Mouse (Mus musculus): ENCODE measurements at regions not wholly inside any gene's neighbourhood (a gene's known extent, or its start where the extent isn't known, plus 50 kb on each side); places are given as distances from the start of the nearest gene placed in this dataset.

DNA sequence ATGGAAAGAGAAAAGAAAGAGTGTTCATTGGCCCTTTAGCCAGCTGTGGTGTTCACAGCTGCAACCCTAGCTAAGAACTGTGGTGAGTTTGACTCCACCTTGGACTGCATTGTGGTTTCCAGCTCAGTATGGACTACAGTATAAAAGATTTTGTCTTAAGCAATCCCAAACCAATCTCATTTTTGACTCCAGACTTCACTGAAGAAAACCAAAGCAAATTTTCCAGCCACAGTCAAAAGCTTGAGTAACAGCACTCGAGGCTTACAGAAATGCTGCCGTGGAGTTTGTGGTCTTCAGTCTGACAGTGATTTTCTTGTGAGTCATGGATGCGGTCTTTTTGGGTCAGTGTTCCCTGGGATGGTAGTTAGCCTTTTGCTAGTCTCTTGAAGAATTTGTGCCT, 249.4 kb upstream of the Ppp2r3a start:
- no peaks in the 10 kb centered on the region for H3K4me1 ChIP-seq (ENCODE audit: control insufficient read depth, insufficient read depth, low read length)
- no peaks in the 10 kb centered on the region for H3K36me3 ChIP-seq (ENCODE audit: control insufficient read depth, insufficient read depth, low read length, poor library complexity, severe bottlenecking)

GRCm38 (mm10) chr9:101498721-101499120, 247.1 kb upstream of the Ppp2r3a start:
- no peak overlapping the region for H3K27ac ChIP-seq (ENCODE audit: insufficient read depth, low read length)
- H3K36me3 ChIP-seq (ENCODE audit: control insufficient read depth, insufficient read depth, low read length, poor library complexity, severe bottlenecking) = no peaks in the 10 kb centered on the region
- TF ChIP-seq POLR2A (IDR thresholded peaks at IDR 0.05; ENCODE audit: insufficient read depth, low read length) (no peak), EP300 (IDR thresholded peaks at IDR 0.05; ENCODE audit: insufficient read depth, low read depth, low read length) (no peak), CTCF (IDR thresholded peaks at IDR 0.05; ENCODE audit: low read depth, low read length) (no peak)
- H3K27me3 ChIP-seq (ENCODE audit: control insufficient read depth, insufficient read depth, low read length, poor library complexity, severe bottlenecking) = no peaks in the 10 kb centered on the region; the same call in 1 of the 2 replicates
- H3K4me1 ChIP-seq (ENCODE audit: control insufficient read depth, insufficient read depth, low read length) = no peaks in the 10 kb centered on the region
- no peak overlapping the region for H3K9ac ChIP-seq (ENCODE audit: low read depth, poor library complexity, severe bottlenecking)
- no peak overlapping the region for H3K4me3 ChIP-seq (ENCODE audit: low read depth, low read length)
- no peaks in the 10 kb centered on the region for H3K9me3 ChIP-seq (replicated peaks; ENCODE audit: control insufficient read depth, insufficient read depth, low read length, poor library complexity, severe bottlenecking)

More for the DNA sequence above, 249.4 kb upstream of the Ppp2r3a start:
- no peaks in the 10 kb centered on the region; the same call in 1 of the 2 replicates for H3K27me3 ChIP-seq (ENCODE audit: control insufficient read depth, insufficient read depth, low read length, poor library complexity, severe bottlenecking)
- TF ChIP-seq EP300 (IDR thresholded peaks at IDR 0.05; ENCODE audit: insufficient read depth, low read depth, low read length) (no peak), POLR2A (IDR thresholded peaks at IDR 0.05; ENCODE audit: insufficient read depth, low read length) (no peak), CTCF (IDR thresholded peaks at IDR 0.05; ENCODE audit: low read depth, low read length) (no peak)
- H3K27ac ChIP-seq (ENCODE audit: insufficient read depth, low read length) = no peak overlapping the region
- no peak overlapping the region for H3K9ac ChIP-seq (ENCODE audit: low read depth, poor library complexity, severe bottlenecking)
- no peak overlapping the region for H3K4me3 ChIP-seq (ENCODE audit: low read depth, low read length)
- H3K9me3 ChIP-seq (replicated peaks; ENCODE audit: control insufficient read depth, insufficient read depth, low read length, poor library complexity, severe bottlenecking) = no peaks in the 10 kb centered on the region

DNA sequence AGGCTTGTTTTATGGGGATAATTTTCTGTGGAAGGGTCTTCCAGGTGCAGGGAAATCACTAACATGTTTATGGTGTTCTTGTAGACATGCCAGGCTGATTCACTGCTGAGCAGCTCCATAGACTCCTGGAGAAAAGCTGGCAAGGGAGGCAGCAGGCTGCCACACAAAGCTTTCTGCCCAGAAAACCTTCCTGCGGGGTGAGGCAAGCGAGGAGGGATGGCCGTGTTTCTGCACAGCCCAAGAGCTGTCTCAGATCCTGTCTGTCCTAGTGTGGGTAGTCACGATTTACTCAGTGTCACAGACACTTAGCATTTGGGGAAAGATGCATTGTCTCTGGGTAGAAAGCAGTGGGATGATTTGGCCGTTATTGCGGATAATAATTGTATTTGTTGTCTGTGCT, 244.2 kb upstream of the Ppp2r3a start:
- Histone ChIP-seq H3K27me3 (ENCODE audit: control insufficient read depth, insufficient read depth, low read length, poor library complexity, severe bottlenecking) (no peaks in the 10 kb centered on the region; the same call in 1 of the 2 replicates), H3K4me3 (ENCODE audit: low read depth, low read length) (no peak overlapping the region), H3K9me3 (replicated peaks; ENCODE audit: control insufficient read depth, insufficient read depth, low read length, poor library complexity, severe bottlenecking) (no peaks in the 10 kb centered on the region), H3K4me1 (ENCODE audit: control insufficient read depth, insufficient read depth, low read length) (no peaks in the 10 kb centered on the region), H3K9ac (ENCODE audit: low read depth, poor library complexity, severe bottlenecking) (no peak overlapping the region), H3K36me3 (ENCODE audit: control insufficient read depth, insufficient read depth, low read length, poor library complexity, severe bottlenecking) (no peaks in the 10 kb centered on the region), H3K27ac (ENCODE audit: insufficient read depth, low read length) (no peak overlapping the region)
- no peak for TF ChIP-seq POLR2A (IDR thresholded peaks at IDR 0.05; ENCODE audit: insufficient read depth, low read length)
- TF ChIP-seq CTCF (IDR thresholded peaks at IDR 0.05; ENCODE audit: low read depth, low read length) = no peak
- no peak for TF ChIP-seq EP300 (IDR thresholded peaks at IDR 0.05; ENCODE audit: insufficient read depth, low read depth, low read length)

- no peaks in the 10 kb centered on the region for H3K9me3 ChIP-seq (replicated peaks; ENCODE audit: control insufficient read depth, insufficient read depth, low read length, poor library complexity, severe bottlenecking)
- TF ChIP-seq CTCF (IDR thresholded peaks at IDR 0.05; ENCODE audit: low read depth, low read length) (no peak), POLR2A (IDR thresholded peaks at IDR 0.05; ENCODE audit: insufficient read depth, low read length) (no peak), EP300 (IDR thresholded peaks at IDR 0.05; ENCODE audit: insufficient read depth, low read depth, low read length) (no peak)
- no peak overlapping the region for H3K4me3 ChIP-seq (ENCODE audit: low read depth, low read length)
These were observed 237.4 kb upstream of the Ppp2r3a start for GRCm38 (mm10) chr9:101489013-101489412.

GRCm38 (mm10) chr9:101476223-101476622, 224.6 kb upstream of the Ppp2r3a start:
- Histone ChIP-seq H3K27me3 (ENCODE audit: control insufficient read depth, insufficient read depth, low read length, poor library complexity, severe bottlenecking) (no peaks in the 10 kb centered on the region), H3K4me3 (ENCODE audit: low read depth, low read length) (no peak overlapping the region), H3K36me3 (ENCODE audit: control insufficient read depth, insufficient read depth, low read length, poor library complexity, severe bottlenecking) (no peaks in the 10 kb centered on the region), H3K9ac (ENCODE audit: low read depth, poor library complexity, severe bottlenecking) (no peak overlapping the region), H3K27ac (ENCODE audit: insufficient read depth, low read length) (no peak overlapping the region), H3K9me3 (replicated peaks; ENCODE audit: control insufficient read depth, insufficient read depth, low read length, poor library complexity, severe bottlenecking) (no peaks in the 10 kb centered on the region), H3K4me1 (ENCODE audit: control insufficient read depth, insufficient read depth, low read length) (no peaks in the 10 kb centered on the region)
- no peak for TF ChIP-seq CTCF (IDR thresholded peaks at IDR 0.05; ENCODE audit: low read depth, low read length)
- TF ChIP-seq POLR2A (IDR thresholded peaks at IDR 0.05; ENCODE audit: insufficient read depth, low read length) = no peak
- no peak for TF ChIP-seq EP300 (IDR thresholded peaks at IDR 0.05; ENCODE audit: insufficient read depth, low read depth, low read length)

More at GRCm38 (mm10) chr9:101489013-101489412, 237.4 kb upstream of the Ppp2r3a start:
- Histone ChIP-seq H3K27me3 (ENCODE audit: control insufficient read depth, insufficient read depth, low read length, poor library complexity, severe bottlenecking) (no peaks in the 10 kb centered on the region), H3K9ac (ENCODE audit: low read depth, poor library complexity, severe bottlenecking) (no peak overlapping the region), H3K27ac (ENCODE audit: insufficient read depth, low read length) (no peak overlapping the region), H3K36me3 (ENCODE audit: control insufficient read depth, insufficient read depth, low read length, poor library complexity, severe bottlenecking) (no peaks in the 10 kb centered on the region), H3K4me1 (ENCODE audit: control insufficient read depth, insufficient read depth, low read length) (no peaks in the 10 kb centered on the region)

DNA sequence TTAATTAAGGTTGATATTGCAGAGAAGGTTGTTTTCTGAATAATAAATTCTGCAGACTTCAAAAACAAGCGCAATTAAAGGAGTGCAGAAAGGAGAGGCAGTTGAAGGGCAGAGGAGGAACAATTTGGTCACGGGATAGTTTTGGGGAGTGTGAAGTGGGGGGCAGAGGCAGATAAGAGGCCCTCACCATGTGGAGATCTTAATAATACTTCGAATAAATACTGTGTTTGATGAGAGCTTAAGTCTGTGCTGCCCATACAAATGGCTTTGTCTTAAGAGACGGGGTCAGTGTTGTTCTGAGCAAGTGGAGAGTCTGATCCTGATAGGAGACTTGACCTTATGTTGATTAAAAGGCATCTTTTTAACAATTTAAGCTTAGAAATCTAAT, 221.5 kb upstream of the Ppp2r3a start:
- no peak overlapping the region for H3K9ac ChIP-seq (ENCODE audit: low read depth, poor library complexity, severe bottlenecking)
- H3K4me1 ChIP-seq (ENCODE audit: control insufficient read depth, insufficient read depth, low read length) = no peaks in the 10 kb centered on the region
- no peak overlapping the region for H3K27ac ChIP-seq (ENCODE audit: insufficient read depth, low read length)
- TF ChIP-seq POLR2A (IDR thresholded peaks at IDR 0.05; ENCODE audit: insufficient read depth, low read length) (no peak), CTCF (IDR thresholded peaks at IDR 0.05; ENCODE audit: low read depth, low read length) (no peak), EP300 (IDR thresholded peaks at IDR 0.05; ENCODE audit: insufficient read depth, low read depth, low read length) (no peak)
- no peaks in the 10 kb centered on the region for H3K27me3 ChIP-seq (ENCODE audit: control insufficient read depth, insufficient read depth, low read length, poor library complexity, severe bottlenecking)
- H3K9me3 ChIP-seq (replicated peaks; ENCODE audit: control insufficient read depth, insufficient read depth, low read length, poor library complexity, severe bottlenecking) = no peaks in the 10 kb centered on the region
- no peaks in the 10 kb centered on the region for H3K36me3 ChIP-seq (ENCODE audit: control insufficient read depth, insufficient read depth, low read length, poor library complexity, severe bottlenecking)
- H3K4me3 ChIP-seq (ENCODE audit: low read depth, low read length) = no peak overlapping the region

All from ES-Bruce4 (cell line).